Mouse (Mus musculus) heart, adult 11 months (tissue): ENCODE measurements around the gene Myo1g.

ENCODE experiments used
- DNase-seq: peaks from one replicate; pipeline ENCODE4 v3.0.0; 2022

Gene Myo1g

DNA sequence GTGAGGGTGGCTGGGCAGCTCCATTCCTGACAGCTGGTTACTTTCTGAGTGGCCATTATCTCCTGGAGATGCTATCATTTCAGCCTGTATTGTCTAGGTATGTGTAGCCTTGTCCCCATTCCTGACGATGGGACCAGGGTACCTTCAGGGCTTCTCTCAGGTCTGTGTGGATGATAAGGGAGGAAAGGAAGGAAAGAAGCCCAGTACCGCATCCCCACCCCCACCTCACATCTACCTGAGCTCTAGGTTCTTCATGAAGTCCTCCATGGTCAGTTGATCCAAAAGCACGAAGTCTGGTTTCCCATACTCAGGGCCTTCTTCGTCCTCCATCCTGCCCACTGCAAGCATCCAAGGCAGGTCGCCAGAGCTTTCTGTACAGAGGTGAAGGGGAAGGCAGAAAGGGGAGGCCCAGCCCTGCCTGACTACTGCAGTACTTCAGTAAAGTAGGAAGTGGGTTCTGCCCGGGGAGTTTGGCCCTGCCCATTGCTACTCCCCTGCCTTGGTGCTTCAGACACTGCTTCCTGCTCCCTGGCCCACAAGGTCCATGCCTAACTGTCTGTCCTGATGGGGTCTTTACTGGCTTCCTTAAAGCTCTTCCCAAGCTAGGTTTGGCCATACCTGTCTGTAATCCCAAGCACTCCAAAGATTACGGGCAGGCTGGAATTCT lies at the start of gene Myo1g:
TSS of gene Myo1g (minus strand) at position 459 of the 667 bp plus-strand sequence.
- DNase-seq: peak; percentile 95

DNA sequence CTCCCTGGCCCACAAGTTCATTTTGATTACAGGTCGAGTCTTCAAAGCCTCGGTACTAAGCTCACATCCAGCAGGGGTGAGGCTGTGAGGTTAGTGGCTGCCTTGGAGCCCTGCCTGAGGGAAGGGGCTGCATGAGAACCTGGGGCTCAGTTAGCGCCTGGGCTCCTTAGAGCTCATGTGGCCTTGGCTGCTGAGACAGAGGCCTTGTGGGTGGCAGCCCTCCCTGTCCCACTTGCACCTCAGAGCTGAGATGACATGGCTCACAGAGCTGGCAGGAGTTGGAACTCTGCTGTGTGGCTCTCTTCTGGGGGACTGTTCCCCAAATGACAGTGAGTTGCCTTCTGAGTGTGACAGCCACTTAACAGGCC lies 48.6 kb upstream of the Myo1g start:
- DNase-seq: no peak

DNA sequence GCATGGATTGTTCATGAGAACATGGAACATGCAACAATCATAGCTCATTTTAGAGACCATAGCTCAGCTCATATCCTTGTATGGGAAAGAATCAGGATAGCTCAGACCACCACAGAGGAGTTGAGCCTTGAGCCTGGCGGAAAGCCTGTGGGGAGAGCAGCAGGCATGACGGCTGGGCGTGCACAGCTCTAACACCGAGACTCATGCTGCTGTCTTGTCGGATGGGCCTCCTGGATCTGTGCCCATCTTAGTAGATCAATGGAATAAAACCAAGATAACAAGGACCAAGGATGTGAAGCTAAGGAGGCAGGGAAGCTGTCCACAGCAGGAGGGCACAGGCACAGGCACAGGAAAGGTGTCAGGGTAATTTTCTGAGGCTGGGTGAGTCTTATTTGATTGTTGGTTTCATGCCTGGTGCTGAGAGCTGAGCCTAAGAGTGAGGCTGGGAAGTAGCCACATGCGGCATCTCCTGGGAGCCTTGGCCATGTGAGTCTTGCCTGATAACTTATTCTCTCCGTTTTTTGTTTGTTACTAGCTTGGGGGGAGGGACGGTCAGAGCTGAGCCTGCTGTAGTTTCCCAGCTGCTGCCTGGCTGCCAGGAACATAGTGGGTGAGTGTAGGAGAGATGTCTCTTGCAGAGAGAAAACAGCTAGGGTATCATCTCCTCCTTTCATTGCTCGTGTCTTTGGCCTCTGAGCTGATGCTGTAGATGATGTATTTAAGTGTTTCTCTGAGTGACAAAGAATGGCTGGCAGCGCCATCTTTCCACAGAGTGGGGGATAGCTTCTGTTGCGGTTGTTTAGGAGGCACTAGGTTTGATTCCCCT lies 48.0 kb upstream of the Myo1g start:
- DNase-seq: peak; percentile 97

DNA sequence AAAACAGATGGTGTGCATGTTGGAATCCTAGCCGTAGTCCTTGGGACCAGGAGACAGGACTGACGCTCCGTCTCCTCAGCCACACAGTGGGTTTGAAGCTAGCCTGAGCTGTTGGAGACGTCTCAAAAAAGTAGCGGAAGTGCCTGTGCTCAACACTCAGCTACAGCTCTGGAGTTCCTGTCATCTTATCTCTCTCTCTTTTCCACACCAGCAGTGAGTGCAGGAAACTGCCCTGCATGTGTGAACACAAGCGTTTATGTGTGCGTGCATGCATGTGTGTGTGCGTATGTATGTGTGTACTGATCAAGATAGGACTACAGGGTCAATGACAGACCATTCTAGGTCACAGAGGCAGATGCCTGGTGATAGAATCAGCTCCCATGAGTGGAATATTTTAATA lies 47.2 kb upstream of the Myo1g start:
- DNase-seq: no peak

DNA sequence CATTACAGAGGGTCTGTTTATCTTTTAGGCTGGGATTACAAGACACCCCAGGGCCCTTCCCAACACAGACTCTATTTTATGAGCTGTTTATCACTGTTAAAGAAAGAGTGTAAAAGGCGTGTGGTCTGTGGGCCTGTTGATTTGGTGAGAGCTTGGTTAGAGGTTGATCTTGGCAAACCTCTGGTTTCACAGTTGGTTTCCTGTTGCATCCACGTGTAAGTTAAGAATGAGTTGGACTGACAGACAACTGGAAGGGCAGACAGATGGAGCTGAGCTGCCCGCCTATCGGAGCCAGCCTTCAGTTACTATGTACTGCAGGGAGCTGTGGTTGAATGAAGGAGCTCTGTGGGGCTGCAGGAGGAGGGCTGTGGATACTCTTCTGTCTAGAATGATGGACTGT lies 45.7 kb upstream of the Myo1g start:
- no peak for DNase-seq

DNA sequence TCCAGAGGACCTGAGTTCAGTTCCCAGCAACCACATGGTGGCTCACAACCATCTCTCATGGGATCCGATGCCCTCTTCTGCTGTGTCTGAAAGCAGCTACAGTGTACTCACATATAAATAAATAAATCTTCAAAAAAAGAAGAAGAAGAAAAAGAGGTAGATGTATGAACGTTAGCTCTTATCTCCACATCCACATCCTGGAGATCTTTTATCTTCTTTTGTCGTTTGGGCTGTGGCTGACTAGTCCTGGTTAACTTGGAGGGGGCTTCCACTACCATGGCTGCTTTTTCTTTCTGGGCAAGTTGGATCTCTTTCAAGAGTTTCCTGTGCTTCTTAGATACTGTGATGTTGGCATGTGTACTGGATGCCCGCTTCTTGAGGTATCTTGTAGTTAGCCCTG lies 42.4 kb upstream of the Myo1g start:
- no peak for DNase-seq

DNA sequence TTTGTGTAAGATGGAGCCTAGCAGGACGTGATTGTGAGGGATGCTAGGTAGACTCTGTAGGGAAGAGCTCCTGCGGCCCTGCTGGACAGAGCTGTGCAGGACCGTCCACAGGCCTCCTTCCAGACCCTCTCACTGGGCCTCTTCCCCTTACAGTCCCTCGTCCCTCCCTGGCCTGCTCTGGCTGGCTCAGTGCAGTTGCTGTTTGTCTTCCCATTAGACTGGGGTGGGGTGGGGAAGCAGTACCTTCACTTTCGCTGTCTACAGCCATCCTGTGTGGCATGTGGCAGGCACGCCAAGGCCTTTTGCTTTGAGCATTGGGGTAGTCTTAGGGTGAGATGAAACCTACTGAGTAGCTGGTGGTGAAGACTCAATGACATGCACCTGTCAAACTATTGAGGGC lies 41.6 kb upstream of the Myo1g start:
- peak; percentile 94 for DNase-seq

DNA sequence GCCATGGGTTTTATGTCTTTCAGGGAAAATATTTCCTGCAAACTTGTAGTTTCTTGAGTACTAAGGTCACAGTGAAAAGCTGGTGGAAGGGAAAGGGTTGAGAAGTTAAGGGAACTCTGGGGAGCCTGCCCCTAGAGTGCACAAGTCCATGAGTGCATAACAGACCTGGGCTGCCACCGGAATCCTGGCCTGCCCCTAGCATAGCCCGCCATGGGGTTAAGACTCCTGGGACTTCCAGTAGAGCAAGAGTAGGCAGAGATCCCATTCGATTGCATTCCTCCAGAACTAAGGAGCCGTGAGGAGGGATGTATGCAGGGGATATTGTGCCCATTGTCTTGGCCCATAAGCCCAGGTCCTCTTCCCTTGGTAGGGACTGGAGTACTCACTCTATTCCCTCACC lies 40.7 kb upstream of the Myo1g start:
- no peak for DNase-seq

DNA sequence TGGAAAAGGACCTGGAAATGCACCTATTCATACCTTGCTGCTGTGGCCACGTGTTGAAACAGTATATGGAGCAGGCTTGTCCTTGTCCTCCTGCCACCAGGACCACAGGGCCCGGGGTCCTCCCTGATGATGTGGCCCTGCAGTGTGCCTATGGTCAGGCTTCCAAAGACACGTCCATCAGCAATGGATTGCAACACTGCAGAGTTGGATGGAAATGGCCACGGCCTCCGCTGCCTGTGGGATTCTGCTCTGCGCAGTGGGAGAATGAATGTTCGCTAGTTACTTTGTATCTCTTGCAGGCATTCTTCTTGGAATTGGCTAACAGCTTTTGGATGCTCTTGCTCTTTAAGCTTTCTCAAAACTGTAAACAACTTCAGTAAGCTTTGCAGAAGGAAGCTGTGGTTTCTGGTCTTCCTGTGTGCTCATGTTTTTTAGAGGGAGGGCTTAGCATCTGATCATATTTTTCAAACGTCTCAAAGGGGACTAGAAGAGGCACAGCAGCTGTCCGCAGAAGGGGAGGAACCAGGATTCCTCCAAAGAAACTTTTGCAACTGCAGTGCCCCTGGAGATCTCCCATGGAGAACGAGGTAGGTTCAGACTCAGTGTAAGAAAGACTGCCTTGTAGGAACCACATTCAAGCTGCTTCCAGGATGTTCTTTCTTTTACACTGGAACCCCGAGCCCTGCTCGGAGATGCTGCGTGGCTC lies 40.0 kb upstream of the Myo1g start:
- DNase-seq: peak; percentile 98

DNA sequence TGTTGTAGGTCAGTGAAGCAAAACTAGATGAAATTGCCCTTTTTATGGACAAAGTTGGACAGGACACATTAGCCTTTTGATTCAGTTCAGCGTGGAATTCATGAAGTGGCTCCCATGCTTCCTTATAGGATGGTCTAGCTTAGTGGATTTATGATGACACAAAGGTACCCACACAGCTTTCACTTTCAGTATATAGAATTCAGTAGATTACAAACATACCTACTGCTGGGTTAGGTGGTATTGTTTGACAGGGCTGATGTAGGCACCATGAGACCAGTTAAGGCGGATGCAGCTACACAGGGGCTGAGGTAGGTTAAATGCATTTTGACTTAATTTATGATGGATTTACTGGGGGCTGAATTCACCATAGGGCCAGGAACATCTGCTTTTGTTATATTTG lies 39.2 kb upstream of the Myo1g start:
- no peak for DNase-seq

DNA sequence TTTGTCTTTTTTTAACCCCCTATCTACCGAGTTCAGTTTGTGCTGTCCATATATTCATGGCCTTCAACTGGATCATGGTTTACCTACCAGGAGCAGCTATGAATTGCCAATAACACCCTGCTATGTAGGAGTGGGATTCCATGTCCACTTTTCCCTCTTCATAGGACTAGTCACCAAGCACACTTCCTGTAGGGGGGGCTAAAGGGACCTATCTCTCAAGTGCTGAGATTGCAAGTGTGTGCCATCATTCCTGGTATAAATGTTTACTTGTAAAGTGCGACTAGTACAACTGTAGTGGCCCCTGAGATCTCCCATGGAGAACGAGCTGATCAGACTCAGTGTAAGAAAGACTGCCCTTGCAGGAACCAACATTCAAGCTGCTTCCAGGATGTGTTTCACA lies 37.5 kb upstream of the Myo1g start:
- no peak for DNase-seq

DNA sequence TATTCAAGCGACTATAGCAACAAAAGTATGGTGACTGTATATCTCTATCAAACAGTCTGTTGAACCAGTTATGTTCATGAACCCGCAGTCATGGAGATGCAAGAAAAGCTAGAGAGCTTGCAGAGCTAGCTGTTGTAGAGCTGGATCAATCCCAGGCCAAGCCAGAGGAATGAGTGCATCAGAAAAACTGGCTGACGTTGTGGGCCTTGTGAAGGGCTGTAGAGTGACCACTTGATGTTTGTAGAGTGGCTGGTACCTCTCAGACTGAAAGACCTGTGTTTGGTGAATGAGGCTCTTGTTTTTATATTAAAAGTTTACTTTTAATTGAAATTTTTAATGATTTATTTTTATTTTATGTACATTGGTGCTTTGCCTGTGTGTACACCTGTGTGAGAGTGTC lies 29.4 kb upstream of the Myo1g start:
- DNase-seq: peak; percentile 72

DNA sequence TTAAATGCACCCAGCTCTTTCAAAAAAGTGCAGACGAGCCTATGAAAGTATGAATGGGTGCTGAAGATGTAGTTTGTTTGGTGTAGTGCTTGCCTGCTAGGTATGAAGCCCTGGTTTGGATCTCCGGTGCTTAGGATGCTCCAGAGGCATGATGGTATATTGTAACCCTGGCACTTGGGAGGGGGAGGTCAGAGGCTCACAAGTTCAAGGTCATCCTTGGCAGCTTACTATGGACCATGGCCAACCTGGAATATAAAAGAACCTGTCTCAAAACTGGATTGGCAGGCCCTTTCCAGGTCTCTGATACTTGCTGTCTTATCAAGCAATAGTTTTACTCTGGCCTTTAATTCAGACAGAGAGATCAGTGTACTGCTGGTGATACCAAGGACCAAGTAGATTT lies 29.0 kb upstream of the Myo1g start:
- peak; percentile 66 for DNase-seq

DNA sequence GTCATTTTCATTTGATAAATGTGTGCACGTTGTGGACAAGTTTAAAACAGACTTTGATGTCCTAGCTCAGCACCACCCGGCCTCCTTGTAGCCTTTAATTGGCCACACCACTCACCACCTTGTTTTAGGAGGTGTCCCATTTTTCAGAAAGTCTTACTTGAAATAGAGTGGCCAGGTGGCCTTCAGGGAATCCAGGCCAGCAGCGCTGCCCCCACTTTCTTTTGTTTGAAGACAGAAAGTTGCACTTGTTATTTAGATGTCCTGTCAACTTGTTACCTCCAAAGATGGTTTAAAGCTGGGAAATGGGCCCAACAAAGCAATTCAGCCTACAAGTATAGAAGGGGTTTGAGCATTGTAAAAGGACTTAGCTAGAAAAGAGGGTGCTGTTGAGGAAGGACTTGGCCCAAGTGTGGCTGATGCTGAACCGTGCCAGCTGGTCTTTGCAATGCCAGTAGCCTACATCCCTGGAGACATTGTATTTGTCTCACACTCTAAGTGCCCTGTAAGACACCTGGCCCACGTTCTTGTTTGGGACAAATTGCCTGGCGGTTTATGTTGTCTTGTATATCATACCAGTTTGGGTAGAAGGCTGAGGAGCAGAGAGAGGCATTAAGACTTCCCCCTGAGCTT lies 27.0 kb upstream of the Myo1g start:
- DNase-seq: peak; percentile 89

DNA sequence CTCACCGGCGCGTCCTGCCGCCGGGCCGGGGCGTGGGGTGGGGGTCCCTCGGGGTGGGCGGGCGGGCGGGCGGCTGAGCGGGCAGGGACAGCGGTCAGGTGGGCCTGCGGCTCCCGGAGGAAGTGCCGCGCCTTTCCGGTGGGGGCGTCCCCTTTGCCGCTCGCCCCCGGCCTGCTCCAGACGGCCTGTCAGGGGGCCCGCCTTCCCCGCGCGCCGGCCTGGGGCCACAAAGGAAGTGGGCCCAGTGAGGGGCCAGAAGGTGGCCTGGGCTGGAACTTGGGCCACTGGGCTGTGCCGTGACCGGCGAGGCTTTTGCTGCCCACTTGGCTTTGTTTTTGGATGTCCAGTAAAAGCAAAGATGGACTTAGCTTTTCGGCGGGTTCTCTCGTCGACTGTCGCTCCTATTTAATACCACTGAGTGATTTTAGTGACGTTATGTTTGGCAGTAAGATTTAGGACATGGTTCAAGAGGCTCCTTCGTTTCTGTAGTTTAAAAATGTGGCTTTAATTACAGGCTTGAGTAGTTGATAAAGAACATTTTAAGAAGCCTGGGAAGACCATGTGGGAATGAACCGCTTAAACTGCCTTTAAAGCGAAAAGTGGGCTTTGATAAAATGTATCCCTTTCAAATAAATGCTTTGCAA lies 26.4 kb upstream of the Myo1g start:
- peak; percentile 99 for DNase-seq

DNA sequence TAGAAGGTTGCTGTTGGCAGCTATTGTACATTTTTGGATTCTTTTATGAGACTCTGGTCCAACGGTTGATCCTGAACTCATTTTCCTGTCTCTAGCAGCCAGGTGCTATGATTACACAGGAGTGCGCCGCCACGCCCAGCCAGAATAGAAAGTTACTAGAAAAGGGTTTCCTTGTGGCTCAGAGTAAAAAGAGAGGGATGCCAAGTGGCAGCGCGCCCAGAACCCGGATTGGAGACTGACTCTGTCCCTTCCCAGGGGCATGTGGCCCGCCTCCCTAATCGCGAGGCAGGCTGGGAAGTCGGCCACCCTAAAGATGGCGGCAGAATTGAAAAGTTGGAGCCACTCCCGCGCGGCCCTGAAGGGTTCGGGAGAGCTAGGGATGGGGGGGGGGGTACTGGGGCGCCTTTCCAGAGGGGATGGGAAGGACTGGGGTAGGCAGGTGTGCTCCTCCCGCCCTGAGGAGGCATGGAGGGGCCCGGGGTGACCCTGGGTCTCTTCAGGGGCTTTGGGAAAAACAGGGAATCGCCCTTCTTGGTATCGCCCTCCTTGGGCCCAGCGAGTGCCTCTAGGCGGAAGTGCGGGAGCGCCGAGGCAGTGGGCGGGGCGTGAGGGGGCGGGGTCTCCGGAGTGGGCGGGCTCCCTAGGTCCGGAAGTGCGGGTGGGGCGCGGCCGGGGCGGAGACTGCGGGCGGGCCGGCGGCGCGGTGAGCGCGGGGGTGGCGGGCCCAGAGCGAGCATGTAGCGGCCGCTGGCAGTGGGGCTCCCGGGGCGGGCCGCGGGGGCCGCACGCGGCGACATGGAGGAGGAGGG lies 25.6 kb upstream of the Myo1g start, which contains the start of gene Ccm2:
TSS of gene Ccm2 (plus strand) at position 683 of the 809 bp plus-strand sequence.
- peak; percentile 100 for DNase-seq

DNA sequence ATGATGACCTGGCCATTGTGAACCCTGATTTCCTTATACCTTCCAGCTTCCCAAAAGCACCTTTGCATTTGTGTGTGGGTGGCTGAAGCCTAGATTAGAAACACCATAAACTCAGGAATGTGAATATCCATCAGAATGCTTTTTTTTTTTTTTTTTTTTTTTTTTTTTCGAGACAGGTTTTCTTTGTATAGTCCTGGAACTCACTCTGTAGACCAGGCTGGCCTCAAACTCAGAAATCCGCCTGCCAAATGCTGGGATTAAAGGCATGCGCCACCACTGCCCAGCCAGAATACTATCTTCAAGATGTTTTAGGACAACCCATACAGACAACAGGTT lies 25.1 kb upstream of the Myo1g start:
- DNase-seq: no peak

DNA sequence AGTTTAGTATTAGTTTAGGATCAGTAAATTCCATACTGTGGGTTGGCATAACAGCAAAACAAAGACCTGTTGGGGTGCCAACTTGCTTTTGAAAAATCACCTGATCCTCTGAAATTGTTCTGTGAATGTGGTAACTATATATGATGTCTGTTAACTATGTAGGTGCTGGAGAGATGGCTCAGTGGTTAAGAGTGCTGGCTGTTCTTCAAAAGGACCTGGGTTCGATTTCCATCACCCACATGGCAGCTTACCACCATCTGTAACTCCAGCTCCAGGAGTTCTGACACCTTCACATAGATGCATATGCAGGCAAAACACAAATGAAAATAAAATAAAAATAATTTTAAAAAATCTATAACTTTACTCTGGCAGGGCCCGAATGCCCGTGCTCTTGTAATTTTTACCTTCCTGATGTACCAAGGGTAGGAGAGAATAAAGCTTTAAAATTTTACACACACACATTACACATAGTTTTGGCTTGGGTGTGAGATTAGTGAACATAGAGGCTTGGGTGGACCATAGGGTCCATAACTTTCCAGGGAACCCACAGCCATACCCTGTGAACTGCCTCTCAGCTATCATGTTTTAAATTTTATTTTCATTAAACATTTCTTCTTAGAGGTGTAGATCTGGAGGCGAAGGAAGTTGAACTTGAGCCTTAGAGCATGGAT lies 24.6 kb upstream of the Myo1g start:
- peak; percentile 81 for DNase-seq

DNA sequence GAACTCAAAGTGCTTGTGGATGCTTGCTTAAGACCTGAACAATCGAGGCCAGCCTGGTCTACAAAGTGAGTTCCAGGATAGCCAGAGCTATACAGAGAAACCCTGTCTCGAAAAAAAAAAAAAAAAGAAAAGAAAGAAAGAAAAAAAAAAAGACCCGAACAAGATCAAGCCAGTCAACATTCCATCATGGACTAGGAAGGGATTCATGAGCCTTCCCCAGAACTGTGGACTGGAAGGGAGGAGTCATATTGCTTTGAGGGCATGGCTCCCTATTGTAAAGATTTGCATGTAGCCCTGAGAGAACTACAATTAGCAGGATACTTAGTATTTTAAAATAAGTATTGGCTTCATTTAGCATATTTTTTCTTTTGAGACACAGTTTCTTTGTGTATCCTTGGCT lies 23.9 kb upstream of the Myo1g start:
- DNase-seq: peak; percentile 51

DNA sequence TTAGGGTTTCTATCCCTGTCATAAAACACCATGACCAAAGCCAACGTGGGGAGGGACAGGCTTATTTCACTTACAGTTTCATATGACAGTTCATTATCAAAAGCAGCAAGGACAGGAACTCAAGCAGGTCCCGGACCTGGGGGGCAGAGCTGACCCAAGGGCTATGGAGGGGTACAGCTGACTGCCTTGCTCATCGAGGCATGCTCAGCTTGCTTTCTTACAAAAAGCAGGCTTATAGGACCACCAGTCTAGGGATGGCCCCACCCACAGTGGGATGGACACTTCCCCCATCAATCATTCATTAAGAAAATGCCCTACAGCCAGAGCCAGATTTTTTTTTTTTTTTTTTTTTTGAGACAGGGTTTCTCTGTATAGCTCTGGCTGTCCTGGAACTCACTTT lies 10.0 kb upstream of the Myo1g start:
- peak; percentile 71 for DNase-seq

DNA sequence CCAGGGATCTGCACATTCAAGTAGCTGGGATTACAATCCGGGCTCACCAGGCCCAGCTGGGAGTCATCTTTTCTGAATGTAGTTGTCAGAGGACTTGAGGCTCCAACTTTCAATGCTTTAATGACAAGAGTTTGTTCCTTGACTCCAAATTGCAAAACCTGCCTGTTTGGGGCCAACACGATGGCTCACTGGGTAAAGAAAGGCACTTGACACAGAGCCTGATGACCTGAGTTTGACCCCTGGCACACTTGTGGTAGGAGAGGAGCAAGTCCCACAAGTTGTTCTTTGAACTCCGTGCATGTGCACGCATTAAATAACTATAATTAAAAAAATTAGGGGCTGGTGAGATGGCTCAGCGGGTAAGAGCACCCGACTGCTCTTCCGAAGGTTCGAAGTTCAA lies 9.2 kb upstream of the Myo1g start:
- peak; percentile 75 for DNase-seq
